Mouse (Mus musculus) cerebellum, postnatal 25 days (tissue): Measurements from ENCODE around the gene Ndufab1.

Experiments used
- DNase-seq, 2 experiments: peaks; one replicate each; pipeline ENCODE4 v3.0.0; 2021; ENCODE audit warnings: mixed read lengths in 2 of 2

The Ndufab1 gene

GRCm38 (mm10) chr7:122066945-122067516 is 34.7 kb downstream of the Ndufab1 start, which contains the start of the genes Ubfd1 and Ears2:
Gene Ubfd1, plus strand, starts transcription at chr7:122067175.
Gene Ears2, minus strand, starts transcription at chr7:122067263.
- peak; percentile 98 to 100 for DNase-seq

- DNase-seq, result no peak
Observed at GRCm38 (mm10) chr7:122066102-122066944, 35.4 kb downstream of the Ndufab1 start.

GRCm38 (mm10) chr7:122065656-122066055 is 36.0 kb downstream of the Ndufab1 start:
- DNase-seq, result no peak

GRCm38 (mm10) chr7:122056633-122057032 is 45.1 kb downstream of the Ndufab1 start:
- no peak for DNase-seq

- no peak for DNase-seq
Observed at GRCm38 (mm10) chr7:122050834-122051233, 50.9 kb downstream of the Ndufab1 start.

GRCm38 (mm10) chr7:122048191-122048590 is 53.5 kb downstream of the Ndufab1 start:
- no peak for DNase-seq

GRCm38 (mm10) chr7:122046813-122047212 is 54.9 kb downstream of the Ndufab1 start:
- DNase-seq, result no peak

- no peak for DNase-seq
Observed at GRCm38 (mm10) chr7:122045711-122046110, 56.0 kb downstream of the Ndufab1 start.

- DNase-seq, result no peak
Observed at GRCm38 (mm10) chr7:122045181-122045634, 56.5 kb downstream of the Ndufab1 start.

- no peak for DNase-seq
Observed at GRCm38 (mm10) chr7:122044106-122044505, 57.6 kb downstream of the Ndufab1 start.
